Mouse (Mus musculus) midbrain, embryonic 12.5 days (tissue): ENCODE measurements around the gene Hoxd10. TPM values are rescaled to one million over a fixed set of nuclear protein-coding genes. Genes with fewer than 3 reads are reported as not detected.

Source experiments
- ATAC-seq: fragments of 200-750 bp; cut with Nextera tagmentation; 2 replicates; pipeline ENCODE4 v1.8.0; 2017; ENCODE audit warnings: low read depth, moderate TSS enrichment, moderate library complexity; ENCODE audit not compliant: low FRiP score
- H3K27ac ChIP-seq: fragments of 300-500 bp; sonication (generic); replicated peaks from 2 replicates; pipeline ENCODE4 v1.5.1; 2016; ENCODE audit warnings: mild to moderate bottlenecking
- H3K27me3 ChIP-seq: fragments of 300-500 bp; sonication (generic); 2 replicates; pipeline ENCODE4 v1.6.1; 2016; ENCODE audit warnings: mild to moderate bottlenecking
- H3K36me3 ChIP-seq: fragments of 300-500 bp; sonication (generic); 2 replicates; pipeline ENCODE4 v1.6.1; 2016
- H3K4me1 ChIP-seq: fragments of 300-500 bp; sonication (generic); 2 replicates; pipeline ENCODE4 v1.6.1; 2016
- H3K4me2 ChIP-seq: fragments of 300-500 bp; sonication (generic); replicated peaks from 2 replicates; pipeline ENCODE4 v1.6.1; 2016; ENCODE audit warnings: mild to moderate bottlenecking, moderate library complexity
- H3K4me3 ChIP-seq: fragments of 300-500 bp; sonication (generic); 2 replicates; pipeline ENCODE4 v1.5.1; 2016; ENCODE audit warnings: mild to moderate bottlenecking
- H3K9ac ChIP-seq: fragments of 300-500 bp; sonication (generic); replicated peaks from 2 replicates; pipeline ENCODE4 v1.6.1; 2016; ENCODE audit warnings: mild to moderate bottlenecking, moderate library complexity
- H3K9me3 ChIP-seq: fragments of 300-500 bp; sonication (generic); 2 replicates; pipeline ENCODE4 v1.6.1; 2016; ENCODE audit warnings: mild to moderate bottlenecking
- WGBS: fragments of 180-500 bp; shearing (Covaris S2); methylation state at CpG from one replicate; pipeline ENCODE4 v1.1.7; 2016; 5-methylcytosine and 5-hydroxymethylcytosine counted together
- polyA plus RNA-seq: library from polyadenylated mRNA; unstranded; fragments of >200 nt; fragmentation: Nextera tagmentation; extraction: Ambion mirVana; gene quantifications from 2 replicates; pipeline ENCODE4 v1.2.1, GENCODE M21; 2016

Hoxd10 gene
- polyA plus RNA-seq, 1 experiment from 2014 or later, result not detected

DNA sequence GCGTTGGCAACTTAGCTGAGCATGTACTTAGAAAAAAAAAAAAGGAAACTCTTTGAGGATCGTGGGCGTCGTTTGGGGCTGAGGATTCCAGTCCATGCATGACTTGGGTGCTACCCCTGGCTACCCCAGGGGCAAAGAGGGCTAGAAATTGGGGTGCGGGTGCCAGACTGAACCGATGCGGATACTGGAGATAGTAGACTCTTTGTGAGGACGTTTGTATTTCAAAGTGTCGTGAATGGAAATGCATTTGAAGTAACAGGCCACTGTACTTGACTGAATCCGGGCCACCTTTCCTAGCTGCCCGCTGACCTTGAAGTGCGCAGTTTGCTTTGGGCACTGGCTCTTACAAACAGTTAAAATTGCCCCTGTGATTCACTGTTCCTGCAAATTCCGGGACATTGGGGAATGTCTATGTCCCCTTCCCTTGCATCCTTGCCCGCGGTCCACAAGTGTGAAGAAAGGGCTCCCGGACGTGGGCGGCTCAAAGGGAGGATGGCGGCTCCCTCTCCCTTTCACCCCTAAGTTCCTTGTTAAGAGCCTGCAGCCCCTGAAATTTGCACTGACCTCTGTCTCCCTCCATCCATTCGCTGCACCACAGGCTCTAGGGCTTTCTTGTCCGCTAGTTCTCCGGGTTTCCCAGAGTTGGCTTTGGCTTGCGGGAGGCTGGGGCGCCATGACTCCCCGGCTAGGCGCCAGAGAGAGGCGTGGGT is 4.6 kb upstream of the Hoxd10 start:
- Histone ChIP-seq H3K4me1 (peaks cover 6% of the 10 kb centered on the region), H3K27ac (no peak overlapping the region), H3K36me3 (no peaks in the 10 kb centered on the region), H3K4me2 (no peak overlapping the region), H3K4me3 (no peak overlapping the region), H3K27me3 (peaks cover 89% of the 10 kb centered on the region), H3K9me3 (no peaks in the 10 kb centered on the region), H3K9ac (no peak overlapping the region)
- 1% methylated on average over 27 of the region's 27 CpGs for WGBS
- no peak for ATAC-seq

DNA sequence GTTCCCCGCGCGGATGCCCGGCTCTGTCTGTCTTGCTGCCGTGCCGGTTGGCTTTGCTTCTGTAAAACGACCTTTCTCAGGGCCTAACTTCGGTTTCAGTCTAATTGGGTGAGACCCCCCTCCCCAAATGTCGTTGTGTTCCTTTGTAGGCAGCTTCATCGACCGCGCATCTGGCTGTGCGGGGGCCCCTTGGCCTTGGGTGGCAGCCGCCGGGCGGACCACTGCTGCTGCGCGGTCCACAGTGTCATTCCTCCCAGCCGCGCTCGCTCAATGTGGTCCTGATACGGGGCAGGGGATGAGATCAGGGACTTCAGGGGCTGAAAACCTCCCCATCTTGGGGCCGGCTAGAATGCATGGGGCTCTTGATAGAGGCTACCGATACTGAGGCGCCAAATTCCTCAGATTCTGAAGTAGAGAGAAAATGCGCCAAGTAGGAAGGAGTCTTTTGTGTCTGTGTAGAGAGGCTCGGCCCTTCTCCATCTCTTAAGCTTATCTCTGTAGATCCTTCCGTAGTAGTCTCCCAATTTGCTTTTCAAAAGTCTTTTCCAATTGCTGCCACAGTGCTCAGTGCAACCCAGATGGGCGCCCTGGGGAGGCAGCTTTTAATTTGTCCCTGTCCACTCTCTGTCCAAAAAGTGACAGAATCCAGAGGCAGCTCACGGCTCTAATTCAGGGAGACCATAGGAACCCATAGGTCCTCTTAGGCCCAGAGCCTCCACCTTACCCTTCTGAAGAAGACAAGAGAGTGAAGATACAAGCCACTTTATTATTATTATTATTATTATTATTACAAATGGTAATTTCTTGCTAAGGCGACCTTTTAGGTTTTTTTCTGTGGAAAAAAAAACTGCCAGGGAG is 3.8 kb upstream of the Hoxd10 start:
- H3K4me2 ChIP-seq, result no peak overlapping the region

DNA sequence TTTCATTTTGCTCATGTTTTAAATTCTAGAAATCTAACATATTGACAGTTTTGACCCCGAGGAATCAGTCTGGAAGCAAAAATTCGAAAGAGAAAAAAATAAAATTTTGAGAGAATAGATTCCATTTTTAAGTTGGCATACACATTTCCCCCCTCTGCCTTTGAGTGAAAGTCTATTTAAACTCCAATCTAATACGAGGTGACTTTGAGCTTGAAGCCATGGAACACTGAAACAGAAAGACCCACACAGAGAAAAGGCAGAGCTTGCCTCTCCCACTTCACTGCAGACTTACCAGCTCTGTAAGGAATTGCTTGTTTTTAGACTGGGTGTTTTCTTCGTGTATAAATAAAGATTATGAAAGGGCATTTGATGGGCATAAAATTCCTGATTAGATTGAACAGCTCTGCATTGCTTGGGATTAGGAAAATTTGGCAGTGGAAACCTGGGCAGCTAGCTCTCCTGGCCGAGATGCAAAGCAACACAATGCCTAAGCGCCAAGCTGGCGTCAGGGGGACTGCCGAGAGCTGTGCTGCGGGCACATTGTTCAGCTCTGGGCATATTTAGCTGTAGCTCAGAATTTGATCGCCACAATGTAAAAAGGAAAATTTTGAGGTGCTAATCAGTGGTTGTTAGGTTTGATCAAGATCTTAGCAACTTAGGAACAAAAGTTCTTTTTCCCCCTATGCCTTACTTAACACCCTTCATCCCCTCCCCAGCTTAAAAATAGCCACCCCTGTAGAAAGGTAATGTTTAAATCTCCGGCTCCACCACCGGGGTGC is 2.7 kb upstream of the Hoxd10 start:
- H3K4me3 ChIP-seq, result no peak overlapping the region
- no peak for ATAC-seq
- 3% methylated on average over 12 of the region's 12 CpGs for WGBS
- no peaks in the 10 kb centered on the region for H3K4me1 ChIP-seq
- H3K9me3 ChIP-seq, result no peaks in the 10 kb centered on the region
- H3K27ac ChIP-seq, result no peak overlapping the region
- H3K27me3 ChIP-seq, result peaks cover 89% of the 10 kb centered on the region
- no peak overlapping the region for H3K4me2 ChIP-seq
- H3K9ac ChIP-seq, result no peak overlapping the region
- no peaks in the 10 kb centered on the region for H3K36me3 ChIP-seq

More for the DNA sequence above, 3.8 kb upstream of the Hoxd10 start:
- no peak overlapping the region for H3K27ac ChIP-seq
- under 1% methylated on average over 31 of the region's 31 CpGs for WGBS
- H3K4me1 ChIP-seq, result peaks cover under 1% of the 10 kb centered on the region
- ATAC-seq, result no peak
- H3K36me3 ChIP-seq, result no peaks in the 10 kb centered on the region
- no peak overlapping the region for H3K9ac ChIP-seq
- peaks cover 89% of the 10 kb centered on the region for H3K27me3 ChIP-seq
- H3K4me3 ChIP-seq, result no peak overlapping the region
- no peaks in the 10 kb centered on the region for H3K9me3 ChIP-seq

DNA sequence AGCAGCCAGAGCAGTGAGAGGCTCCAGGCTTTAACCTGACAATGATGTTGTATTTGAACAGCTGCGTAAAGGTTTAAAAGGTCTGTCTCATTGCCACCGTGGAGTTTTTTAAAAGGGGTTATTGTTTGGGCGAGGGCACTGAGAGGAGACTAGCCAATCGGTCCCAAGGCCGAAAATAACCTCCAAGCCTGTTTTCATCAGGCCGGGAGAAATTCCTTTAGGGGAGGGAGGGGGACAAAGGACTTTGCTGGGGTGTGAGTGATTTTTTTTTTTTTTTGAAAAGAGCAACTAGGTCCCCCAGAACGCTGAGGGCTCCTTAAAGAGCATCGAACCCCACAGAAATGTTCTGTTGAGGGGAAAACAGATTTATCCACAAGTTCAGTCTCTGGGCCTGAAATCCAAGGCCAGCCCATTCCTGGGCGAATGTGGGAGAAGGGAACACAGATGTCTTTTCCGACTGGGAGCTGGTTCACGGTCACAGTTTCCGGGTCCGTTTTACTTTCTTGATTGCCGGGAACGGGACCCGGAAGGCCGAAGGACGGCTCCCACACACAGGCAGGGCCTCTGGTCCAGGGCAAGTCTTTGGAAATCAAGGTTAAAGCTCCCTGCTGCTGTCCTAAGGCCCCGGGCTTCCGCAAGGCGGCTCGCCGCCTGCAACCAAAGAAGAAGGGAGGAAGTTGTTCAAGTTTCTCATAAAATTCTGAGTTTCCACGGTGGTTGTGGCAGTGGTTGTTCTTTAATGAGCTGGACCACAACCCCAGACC is 2.0 kb upstream of the Hoxd10 start:
- Histone ChIP-seq H3K9me3 (no peaks in the 10 kb centered on the region), H3K27me3 (peaks cover 89% of the 10 kb centered on the region), H3K9ac (no peak overlapping the region), H3K4me3 (no peak overlapping the region), H3K4me1 (no peaks in the 10 kb centered on the region), H3K27ac (no peak overlapping the region), H3K4me2 (no peak overlapping the region), H3K36me3 (no peaks in the 10 kb centered on the region)
- under 1% methylated on average over 24 of the region's 24 CpGs for WGBS
- ATAC-seq, result no peak

DNA sequence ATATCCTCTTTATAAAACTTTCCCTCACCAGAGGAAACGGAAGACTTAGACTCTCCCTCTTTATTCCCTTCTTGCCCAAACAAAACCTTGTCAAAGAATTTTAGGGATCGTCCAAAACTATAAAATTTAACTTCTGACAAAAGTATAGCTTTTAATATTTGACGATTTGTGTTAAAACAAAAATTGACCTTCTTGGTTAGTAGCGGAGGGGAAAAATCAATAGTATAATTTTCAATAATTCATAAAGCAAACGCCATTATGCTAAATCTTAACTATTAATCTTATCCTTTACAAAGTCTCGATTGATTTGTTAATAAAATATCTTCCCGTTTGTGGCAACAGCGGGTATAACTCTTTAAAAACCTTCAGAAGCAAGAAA is 1.4 kb upstream of the Hoxd10 start:
- Histone ChIP-seq H3K4me3 (no peak overlapping the region), H3K4me2 (no peak overlapping the region), H3K9ac (no peak overlapping the region), H3K27me3 (peaks cover 89% of the 10 kb centered on the region), H3K27ac (no peak overlapping the region), H3K4me1 (no peaks in the 10 kb centered on the region), H3K36me3 (no peaks in the 10 kb centered on the region), H3K9me3 (no peaks in the 10 kb centered on the region)
- ATAC-seq, result no peak
- 7% methylated on average over 8 of the region's 8 CpGs for WGBS

DNA sequence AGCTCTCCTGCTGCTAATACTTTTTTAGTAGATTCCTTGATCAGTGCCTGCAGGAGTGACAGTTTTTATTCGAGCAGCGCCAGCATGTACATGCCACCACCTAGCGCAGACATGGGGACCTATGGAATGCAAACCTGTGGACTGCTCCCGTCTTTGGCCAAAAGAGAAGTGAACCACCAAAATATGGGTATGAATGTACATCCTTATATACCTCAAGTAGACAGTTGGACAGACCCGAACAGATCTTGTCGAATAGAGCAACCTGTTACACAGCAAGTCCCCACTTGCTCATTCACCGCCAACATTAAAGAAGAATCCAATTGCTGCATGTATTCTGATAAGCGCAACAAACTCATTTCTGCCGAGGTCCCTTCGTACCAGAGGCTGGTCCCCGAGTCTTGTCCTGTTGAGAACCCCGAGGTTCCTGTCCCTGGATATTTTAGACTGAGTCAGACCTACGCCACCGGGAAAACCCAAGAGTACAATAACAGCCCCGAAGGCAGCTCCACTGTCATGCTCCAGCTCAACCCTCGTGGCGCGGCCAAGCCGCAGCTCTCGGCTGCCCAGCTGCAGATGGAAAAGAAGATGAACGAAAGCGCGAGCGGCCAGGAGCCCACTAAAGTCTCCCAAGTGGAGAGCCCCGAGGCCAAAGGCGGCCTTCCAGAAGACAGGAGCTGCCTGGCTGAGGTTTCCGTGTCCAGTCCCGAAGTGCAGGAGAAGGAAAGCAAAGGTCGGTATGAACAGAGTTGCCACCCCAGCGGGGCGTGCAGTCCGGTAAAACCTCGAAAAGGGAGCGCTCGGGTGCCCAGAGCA is 477 bp downstream of the Hoxd10 start:
- H3K9me3 ChIP-seq, result no peaks in the 10 kb centered on the region

DNA sequence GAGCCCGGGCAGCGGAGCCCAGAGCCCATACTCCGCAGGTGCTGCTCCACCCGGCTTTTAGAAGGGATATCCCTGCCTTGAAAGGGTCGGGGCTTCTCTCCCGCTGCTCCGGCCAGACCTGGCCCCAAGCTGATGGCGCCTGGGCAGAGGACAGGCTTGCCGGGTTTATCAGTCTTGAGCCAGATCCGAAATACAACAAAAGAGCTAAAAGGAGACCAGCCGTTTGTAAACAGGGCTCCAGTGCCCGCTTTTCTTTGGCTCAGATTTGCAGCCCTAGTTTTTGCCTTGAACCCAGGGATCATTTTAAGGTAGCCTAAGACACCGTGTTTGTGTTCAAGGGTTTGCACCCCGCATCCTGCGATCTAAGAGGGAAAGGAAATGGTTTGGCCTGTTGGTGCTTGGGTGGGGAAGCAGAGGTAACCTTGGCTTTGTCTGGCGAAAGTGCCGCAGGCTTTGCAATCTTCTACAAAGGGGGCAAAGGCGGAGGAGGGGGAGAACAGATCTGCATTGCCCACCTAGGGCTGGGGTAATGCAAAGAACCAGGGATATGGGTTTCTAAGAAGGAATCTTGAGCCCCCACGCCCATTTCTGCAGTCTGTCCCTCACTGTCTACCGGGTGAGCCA is 1.2 kb downstream of the Hoxd10 start:
- no peak overlapping the region for H3K4me2 ChIP-seq
- H3K27me3 ChIP-seq, result peaks cover 93% of the 10 kb centered on the region
- no peak overlapping the region for H3K27ac ChIP-seq
- H3K9me3 ChIP-seq, result no peaks in the 10 kb centered on the region
- no peak overlapping the region for H3K9ac ChIP-seq
- no peak for ATAC-seq
- no peak overlapping the region for H3K4me3 ChIP-seq
- H3K36me3 ChIP-seq, result no peaks in the 10 kb centered on the region
- peaks cover 6% of the 10 kb centered on the region for H3K4me1 ChIP-seq
- under 1% methylated on average over 20 of the region's 20 CpGs for WGBS

More for the DNA sequence above, 477 bp downstream of the Hoxd10 start:
- 5% methylated on average over 35 of the region's 35 CpGs for WGBS
- no peaks in the 10 kb centered on the region for H3K4me1 ChIP-seq
- no peak overlapping the region for H3K9ac ChIP-seq
- H3K4me3 ChIP-seq, result no peak overlapping the region
- H3K27ac ChIP-seq, result no peak overlapping the region
- no peak for ATAC-seq
- no peak overlapping the region for H3K4me2 ChIP-seq
- H3K36me3 ChIP-seq, result no peaks in the 10 kb centered on the region
- H3K27me3 ChIP-seq, result peaks cover 93% of the 10 kb centered on the region

DNA sequence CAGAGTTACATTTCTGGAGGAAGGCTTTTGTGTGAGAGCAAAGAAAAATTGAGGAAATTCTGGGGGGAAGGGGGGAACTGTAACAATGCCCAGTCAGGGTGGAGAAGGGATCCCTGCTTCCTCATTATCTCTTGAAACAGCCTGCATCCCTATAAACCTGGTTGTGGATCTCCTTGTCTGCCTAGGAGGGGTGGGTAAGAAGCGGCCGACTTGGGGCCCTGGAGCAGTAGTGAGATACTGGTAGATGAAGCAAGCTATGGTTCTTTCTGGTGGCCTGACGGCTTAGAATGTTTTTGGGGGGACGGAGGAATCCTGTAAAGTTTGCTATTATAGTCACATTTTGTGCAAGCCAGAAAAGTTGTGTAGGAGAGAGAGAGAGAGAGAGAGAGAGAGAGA is 1.7 kb downstream of the Hoxd10 start:
- Histone ChIP-seq H3K9ac (no peak overlapping the region), H3K27ac (no peak overlapping the region), H3K4me1 (peaks cover 12% of the 10 kb centered on the region), H3K9me3 (no peaks in the 10 kb centered on the region), H3K36me3 (no peaks in the 10 kb centered on the region), H3K27me3 (peaks cover 95% of the 10 kb centered on the region), H3K4me3 (no peak overlapping the region), H3K4me2 (no peak overlapping the region)
- no peak for ATAC-seq
- 9% methylated on average over 4 of the region's 4 CpGs for WGBS

DNA sequence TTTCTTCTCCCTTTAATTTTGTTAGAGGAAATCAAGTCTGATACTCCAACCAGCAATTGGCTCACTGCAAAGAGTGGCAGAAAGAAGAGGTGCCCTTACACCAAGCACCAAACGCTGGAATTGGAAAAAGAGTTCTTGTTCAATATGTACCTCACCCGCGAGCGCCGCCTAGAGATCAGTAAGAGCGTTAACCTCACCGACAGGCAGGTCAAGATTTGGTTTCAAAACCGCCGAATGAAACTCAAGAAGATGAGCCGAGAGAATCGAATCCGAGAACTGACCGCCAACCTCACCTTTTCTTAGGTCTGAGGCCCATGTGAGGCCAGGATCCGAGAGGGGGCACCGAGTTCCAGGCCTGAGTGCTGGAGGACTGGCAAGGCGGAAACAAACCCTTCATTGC is 2.3 kb downstream of the Hoxd10 start:
- 1% methylated on average over 16 of the region's 16 CpGs for WGBS
- Histone ChIP-seq H3K4me1 (peaks cover 14% of the 10 kb centered on the region), H3K4me3 (no peak overlapping the region), H3K9me3 (no peaks in the 10 kb centered on the region), H3K9ac (no peak overlapping the region), H3K27ac (no peak overlapping the region), H3K36me3 (no peaks in the 10 kb centered on the region), H3K4me2 (no peak overlapping the region), H3K27me3 (peaks cover 95% of the 10 kb centered on the region)
- no peak for ATAC-seq

DNA sequence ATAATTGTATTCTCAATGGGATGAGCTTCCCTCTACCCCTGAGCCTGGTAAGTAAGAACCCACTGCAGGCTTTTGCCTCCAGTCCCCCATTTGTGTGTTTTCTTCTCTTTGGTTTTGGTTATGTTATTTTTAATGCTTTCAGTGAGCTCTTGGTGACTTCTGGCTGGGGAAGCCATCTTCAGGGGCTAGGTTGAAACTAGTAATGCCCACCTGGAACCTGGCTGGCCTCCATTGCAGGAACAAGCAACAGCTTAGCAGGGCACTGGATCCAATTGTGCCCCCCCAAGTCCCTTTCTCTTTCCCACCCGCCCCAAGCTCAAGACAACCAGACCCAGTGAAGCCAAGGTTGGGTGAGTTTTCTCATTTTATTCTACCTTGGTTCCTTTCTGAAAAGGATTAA is 3.7 kb downstream of the Hoxd10 start:
- WGBS, result 14% methylated on average over 1 of the region's 1 CpGs
- H3K4me3 ChIP-seq, result no peak overlapping the region
- H3K9ac ChIP-seq, result no peak overlapping the region

More for the DNA sequence above, 3.7 kb downstream of the Hoxd10 start:
- H3K4me2 ChIP-seq, result no peak overlapping the region
- no peak for ATAC-seq
- no peaks in the 10 kb centered on the region for H3K36me3 ChIP-seq
- H3K27me3 ChIP-seq, result peaks cover 97% of the 10 kb centered on the region
- peaks cover 14% of the 10 kb centered on the region for H3K4me1 ChIP-seq
- H3K9me3 ChIP-seq, result no peaks in the 10 kb centered on the region
- H3K27ac ChIP-seq, result no peak overlapping the region
